Mouse (Mus musculus): Measurements from ENCODE around the gene Usf2.

Usf2 gene

DNA sequence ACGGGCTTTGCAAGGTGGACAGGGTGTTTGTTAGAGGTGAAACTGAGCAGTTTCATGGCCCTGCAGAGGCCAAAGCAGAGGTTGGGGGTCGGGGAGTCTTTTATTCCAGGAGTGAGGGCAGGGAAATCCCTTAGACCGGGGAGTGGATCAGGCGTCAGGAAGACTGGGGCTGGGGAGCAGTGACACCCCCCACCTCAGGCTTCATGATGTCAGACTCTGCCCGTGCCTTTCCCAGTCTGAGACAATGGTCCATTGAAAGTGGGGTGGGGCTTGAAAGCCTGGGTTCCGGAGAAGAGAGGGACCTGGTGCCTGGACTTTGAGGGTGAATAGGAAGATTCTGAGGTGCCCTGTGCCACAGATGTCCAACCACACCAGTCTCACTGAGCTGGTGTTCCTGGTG lies 39.9 kb downstream of the Usf2 start:
- DNase-seq, result no peak

DNA sequence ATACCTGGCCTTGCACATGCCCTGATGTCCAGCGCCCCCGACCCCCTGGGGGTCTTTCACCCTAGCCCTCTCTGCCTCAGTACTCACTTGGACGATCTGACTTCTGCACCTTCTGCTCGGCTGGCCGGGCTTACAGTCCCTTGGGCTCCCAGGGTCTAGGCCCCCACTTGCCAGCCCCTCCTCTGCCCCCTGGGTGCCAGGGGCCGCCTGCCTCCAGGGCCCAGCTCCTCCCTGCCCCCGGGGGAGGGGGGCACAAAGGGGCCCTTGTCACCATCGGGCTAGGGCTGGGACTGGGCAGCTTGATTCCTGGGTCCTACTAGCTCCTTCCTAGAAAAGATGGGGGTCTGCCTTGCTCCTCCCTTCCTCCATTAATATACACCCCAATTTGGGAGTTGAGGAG lies 41.9 kb downstream of the Usf2 start, which contains the start of gene Mag:
TSS of gene Mag (minus strand) at position 142 of the 400 bp plus-strand sequence.
- DNase-seq, result peak; percentile 27

DNA sequence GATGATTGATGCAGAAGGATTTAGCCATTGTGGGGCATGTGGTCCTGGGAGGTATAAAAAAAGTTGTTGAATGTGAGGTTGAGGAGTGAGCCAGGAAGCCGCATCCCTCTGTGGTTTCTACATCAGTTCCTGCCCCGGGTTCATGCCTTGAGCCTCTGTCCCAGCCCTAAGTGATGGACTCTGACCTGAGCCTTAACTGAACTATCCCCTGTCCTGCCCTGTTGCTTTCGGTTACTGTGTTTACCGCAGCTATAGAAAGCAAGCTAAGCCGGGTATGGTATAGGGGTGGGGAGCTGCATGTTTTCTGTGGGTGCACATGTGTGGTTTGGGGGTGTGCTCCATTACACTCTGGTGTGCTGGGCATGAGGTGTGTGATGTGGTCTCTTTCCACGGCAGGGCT lies 46.8 kb downstream of the Usf2 start:
- DNase-seq, result no peak

DNA sequence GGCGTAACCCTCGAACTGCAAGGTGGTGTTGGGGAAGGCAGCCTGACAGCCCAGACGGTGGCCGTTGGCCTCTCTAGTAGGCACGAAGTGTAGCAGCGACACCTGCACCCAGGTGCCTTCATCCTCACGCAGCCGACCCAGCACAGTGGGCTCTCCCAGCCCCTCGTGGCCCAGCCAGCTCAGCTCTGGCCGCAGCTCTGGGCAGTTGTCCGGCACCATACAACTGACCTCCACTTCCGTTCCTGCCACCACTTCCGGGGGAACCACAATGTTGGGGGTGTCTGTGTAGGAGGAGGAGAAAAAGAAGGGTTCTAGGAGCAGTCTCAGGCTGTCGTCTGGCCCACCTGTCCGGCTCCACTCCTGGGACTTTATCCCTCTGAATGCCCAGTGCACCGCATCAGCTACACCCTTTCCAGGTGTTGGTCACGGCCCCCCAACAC lies 47.6 kb downstream of the Usf2 start:
- DNase-seq, result no peak

DNA sequence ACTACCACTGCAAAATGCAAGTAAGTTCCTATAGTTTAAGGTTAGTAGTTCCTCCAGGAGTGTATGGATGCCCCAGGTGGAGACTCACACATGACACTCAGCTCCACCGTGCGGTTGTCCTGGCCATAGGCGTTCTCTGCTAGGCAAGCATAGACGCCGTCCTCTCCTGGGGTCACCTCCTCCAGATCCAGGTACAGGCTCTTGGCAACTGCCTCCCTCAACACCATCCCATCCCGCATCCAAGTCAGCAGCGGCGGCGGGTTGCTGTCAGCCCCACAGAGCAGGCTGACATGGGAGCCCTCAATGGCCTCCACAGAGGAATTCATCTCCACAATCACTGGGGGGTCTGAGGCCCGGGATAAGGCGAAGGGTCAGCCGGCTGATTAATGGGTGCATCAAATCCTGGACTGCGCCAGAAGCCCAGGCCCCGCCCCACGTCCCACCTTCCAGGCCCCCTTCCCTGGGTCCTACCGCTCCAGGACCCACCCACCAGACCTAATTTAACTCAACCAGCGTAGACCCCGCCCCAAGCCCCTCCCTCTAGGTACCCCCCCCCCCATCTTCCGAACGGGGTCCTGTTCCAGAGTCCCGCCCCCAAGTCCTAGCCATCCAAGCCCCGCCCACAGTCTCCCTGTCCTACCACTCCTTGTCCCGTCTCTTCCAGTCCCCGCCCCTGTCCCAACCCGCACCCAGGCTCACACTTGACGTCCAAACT lies 48.2 kb downstream of the Usf2 start:
- no peak for DNase-seq

DNA sequence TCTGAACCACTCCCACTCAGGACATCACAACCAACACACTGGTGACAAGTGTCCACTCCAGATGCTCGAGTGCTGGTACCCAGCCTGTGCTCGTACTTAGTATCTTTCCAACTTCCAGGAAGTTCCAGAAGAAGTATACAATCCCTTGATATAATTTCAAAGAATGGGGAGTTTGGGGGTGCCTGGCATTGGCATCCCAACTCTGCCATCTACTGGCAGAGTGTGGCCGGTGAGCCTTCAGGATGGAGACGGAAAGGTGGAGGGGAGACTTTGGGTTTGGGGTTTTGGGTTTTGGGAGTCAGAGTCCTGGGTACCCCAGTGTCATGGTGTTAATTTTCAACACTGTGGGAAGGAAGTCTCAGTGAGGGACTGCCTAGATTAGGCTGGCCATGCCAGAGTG lies 52.6 kb downstream of the Usf2 start:
- DNase-seq, result no peak

Measured in cerebellum, adult 9-11 months (tissue).